Mouse (Mus musculus): ENCODE results near the gene Cntn1.

DNA sequence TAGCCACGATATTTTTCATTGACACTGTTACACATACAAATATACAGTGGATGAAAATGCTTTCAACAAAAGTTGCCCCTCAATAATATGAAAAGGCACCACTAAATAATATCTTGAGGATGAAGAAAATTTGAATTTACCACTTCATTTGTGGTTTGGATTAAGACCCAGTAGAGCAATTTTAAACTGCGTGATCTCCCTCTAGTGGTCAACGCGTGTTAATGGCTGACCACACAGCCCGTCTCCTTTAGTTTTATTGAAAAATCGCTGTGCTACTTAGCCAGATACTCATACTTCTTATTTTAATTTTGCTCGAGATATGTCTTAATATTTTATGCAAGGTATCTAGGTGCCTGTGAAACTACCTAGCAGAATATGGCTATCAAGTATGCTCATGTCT, 180.4 kb downstream of the Cntn1 start:
- TF ChIP-seq POLR2A (IDR thresholded peaks at IDR 0.05; ENCODE audit: borderline replicate concordance, insufficient read depth, low read length) (no peak), CTCF (IDR thresholded peaks at IDR 0.05; ENCODE audit: borderline replicate concordance, insufficient read depth, low read depth, low read length) (peak; percentile 68)
